Mouse (Mus musculus) cerebellum, adult 11 months (tissue): ENCODE data around the gene Evx2.

ENCODE experiments used
- DNase-seq: peaks from one replicate; pipeline ENCODE4 v3.0.0; 2022

Gene Evx2

GRCm38 (mm10) chr2:74663291-74663925 is 4.1 kb upstream of the Evx2 start:
- no peak for DNase-seq

DNA sequence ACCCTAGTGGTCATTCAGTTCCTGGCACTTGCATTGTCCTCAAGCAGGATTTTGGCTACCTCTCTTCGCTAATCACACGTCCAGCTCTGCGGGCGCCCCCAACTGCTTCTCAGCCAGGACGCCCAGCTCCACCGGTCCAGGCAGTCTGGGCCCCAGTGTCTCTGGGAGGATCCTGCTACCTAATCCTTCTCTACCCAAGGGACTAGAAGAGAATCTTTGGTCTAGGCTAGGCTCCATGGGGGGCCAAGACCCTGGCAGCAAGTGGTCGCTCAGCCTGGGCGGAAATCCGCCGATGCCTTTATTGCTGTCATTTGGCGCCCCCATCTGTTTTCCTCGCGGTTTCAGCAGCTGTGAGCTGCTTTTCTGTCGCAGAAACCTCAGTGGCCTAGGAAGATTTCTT is 2.3 kb upstream of the Evx2 start:
- no peak for DNase-seq

DNA sequence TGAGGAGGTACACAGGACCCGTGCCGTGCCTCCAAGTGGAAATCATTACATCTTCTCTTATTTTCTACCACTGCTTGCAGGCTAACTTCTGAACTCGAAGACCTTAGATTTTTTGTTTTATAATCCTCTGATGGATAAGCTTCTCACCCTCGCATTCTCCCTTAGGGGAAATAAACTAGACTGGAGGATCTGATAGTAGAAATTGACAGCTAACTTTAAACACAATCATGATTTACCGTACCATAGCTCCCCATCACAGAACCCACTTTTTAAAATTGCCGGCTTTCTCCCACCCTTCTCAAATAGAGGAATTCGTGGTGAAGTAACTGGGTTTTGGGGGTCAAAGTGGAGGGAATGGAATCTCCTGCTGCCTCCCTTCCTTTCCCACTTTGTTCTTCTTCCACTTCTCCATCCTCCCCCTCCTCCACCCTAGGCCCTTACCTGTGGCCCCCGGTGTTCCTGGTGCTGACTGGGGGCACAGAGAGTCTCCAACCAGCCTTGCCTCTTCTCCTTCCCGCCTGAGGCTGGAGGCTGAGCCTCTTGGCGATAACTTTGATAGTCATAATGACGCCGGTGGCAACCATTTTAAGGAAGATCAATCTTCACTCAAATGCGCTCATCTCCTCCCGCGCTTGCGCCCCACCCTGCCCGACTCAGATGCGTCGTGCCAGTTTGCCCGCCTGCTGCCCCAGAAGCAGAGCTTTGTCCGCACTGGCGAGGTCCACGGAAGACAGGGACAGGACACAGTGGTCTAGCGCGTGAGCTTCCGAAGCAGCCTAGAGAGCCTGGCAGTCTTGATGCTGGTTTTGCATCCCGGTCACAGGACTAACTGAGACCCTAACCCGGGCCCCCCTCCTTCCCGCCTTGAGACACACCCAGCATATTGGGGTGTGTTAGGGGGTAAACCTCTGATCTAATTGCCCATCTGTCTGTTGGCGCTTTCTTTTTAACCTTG is 1.3 kb upstream of the Evx2 start:
- DNase-seq, result no peak

- no peak for DNase-seq
Observed at GRCm38 (mm10) chr2:74658667-74659371, 538 bp downstream of the Evx2 start.

- no peak for DNase-seq
Observed at GRCm38 (mm10) chr2:74658024-74658666, 1.2 kb downstream of the Evx2 start.

GRCm38 (mm10) chr2:74657251-74658023 is 1.9 kb downstream of the Evx2 start:
- DNase-seq, result no peak

- DNase-seq, result no peak
Observed at GRCm38 (mm10) chr2:74656632-74657021, 2.7 kb downstream of the Evx2 start.

DNA sequence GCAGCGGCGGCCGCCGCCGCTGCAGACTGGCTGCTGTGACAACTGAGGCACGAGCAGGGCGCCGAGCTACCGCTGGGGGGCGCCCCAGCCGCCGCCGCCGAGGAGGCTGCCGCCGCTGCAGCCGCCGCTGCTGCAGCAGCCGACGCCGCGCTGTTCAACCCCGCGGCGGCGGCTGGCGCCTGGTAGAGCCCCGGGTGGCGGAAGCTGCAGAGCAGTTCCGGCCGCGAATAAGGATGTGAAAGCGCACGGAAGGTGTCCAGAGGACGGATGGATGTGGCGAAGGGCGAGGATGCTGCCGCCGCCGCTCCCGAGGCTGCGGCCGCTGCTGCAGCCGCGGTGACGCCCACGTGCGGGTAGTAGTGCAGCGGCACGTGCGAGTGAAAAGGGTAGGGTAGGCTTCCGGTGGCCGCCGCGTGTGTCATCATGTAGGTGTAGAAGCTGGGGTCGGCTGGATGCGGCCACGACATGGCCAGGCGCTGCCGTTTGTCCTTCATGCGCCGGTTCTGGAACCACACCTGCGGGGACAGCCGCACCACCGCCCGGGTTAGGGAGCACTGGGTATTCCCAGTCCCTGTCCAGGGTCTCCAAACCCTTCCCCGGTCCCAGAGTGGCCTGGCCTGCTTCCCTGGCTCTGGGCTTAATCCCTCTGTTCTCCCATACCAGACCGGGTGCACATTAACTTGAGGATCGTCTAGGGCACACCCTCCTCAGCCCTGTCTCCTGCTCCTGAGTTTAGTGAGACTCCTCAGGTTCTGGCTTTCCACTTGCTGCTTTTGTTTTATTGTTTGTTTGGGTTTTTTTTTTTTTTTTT is 3.3 kb downstream of the Evx2 start:
- DNase-seq, result no peak

GRCm38 (mm10) chr2:74655420-74655781 is 4.0 kb downstream of the Evx2 start:
- no peak for DNase-seq

DNA sequence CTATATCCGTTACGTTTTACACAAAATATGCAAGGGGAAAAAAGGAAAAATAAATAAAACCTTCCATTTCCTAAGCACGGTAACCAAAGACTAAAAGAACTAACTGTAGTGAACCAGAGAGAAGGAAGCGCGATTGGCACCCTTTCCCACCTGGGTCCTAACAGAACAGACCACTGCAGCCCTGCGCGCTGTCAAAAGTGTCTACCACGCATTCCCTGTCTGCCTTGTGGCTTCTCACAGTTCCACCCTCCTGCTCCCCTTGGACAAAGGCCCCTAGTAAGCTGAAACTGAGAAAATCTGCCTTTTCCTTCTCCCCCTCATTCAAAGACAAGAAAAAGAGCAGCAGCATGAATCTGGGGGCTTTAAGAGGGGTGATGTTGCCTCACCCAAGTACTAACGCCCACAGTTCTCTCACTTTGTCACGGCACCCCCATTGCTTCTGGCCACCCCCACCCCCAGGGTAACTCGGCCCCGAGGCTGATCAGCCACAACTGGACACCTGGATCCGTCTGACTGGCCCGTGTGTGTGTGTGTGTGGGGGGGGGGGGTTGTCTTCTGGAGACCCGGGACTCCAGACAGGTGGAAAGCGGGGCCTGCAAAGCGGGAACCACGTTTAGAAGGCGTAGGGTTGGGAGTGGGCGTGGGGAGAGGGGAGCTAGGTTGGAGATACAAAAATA is 4.5 kb downstream of the Evx2 start:
- DNase-seq, result no peak

DNA sequence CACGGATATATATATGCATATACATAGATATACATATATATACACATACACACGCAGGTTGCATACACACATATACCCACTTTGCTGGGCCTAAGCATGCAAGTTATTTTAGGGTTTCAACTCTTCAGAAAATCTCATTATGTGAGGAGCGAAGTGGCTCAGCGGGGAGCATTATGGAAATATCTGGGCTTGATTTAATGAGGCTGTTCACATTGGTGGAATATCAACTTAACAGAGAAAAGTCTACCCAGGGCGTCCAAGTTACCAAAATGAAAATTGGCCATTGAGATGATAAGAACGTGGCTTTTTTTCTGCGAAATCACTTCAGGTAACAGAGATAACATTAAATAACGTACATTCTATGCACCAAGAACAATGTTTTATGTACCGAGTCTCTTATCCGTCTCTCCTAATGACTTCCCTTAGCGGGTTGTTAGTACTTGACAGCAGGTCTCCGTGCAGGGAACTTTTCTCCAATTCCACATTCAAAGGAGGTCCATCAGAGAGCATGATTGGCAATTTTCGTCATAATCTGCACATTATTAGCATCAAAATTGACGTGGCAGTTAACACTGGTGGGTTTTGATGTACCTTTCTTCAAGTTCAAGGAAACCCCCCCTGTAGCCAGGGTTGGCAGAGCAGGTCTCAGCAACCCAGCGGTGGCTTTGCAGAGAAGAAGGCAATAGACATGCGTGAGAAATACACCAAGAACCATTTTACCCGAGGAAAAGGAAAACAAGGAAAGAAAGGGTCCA is 5.4 kb downstream of the Evx2 start:
- no peak for DNase-seq

DNA sequence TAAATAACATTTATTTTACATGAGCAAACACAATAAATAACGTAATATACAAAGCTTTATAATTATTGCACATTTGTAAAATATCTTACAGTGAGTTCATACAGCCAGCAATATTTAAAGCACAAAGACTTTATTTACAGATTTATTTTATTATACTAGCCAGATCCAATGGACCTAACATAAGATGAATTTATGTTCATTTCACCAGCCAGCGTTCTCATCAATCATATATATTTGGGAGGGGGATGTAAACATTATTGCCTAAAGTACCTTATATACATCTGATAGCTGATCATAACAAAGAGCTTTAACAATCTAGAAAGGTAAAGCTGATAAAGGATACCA is 6.4 kb downstream of the Evx2 start:
- DNase-seq, result no peak

- DNase-seq, result no peak
Observed at GRCm38 (mm10) chr2:74647082-74647864, 12.1 kb downstream of the Evx2 start.

GRCm38 (mm10) chr2:74645631-74646030 is 13.7 kb downstream of the Evx2 start:
- DNase-seq, result no peak

- no peak for DNase-seq
Observed at GRCm38 (mm10) chr2:74642431-74642830, 16.9 kb downstream of the Evx2 start.

- no peak for DNase-seq
Observed at GRCm38 (mm10) chr2:74635412-74635811, 23.9 kb downstream of the Evx2 start.

DNA sequence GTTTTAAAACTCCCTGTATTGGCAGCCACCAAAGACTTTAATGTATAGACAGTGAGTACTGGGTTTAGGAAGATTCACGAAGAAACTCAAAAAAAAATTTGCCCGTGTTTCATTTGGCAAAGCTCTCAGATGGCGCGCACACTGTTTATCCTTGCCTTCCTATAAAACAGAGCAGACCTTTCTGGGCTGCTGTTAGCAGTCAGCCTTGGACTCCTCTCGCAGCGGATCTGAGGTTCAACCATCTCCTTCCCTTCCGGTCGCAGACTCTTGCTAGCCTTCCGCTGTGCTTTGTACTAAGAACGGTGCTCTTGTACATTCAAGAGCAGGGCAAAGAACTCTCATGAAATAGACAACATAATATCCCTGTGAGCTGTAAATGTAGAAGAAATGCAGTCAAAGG is 39.0 kb downstream of the Evx2 start:
- DNase-seq, result no peak

- no peak for DNase-seq
Observed at GRCm38 (mm10) chr2:74619676-74620246, 39.6 kb downstream of the Evx2 start.

- DNase-seq, result no peak
Observed at GRCm38 (mm10) chr2:74617706-74618105, 41.7 kb downstream of the Evx2 start.
